ENCODE assay signal across 11 mouse cellular contexts in the genomic region with DNA sequence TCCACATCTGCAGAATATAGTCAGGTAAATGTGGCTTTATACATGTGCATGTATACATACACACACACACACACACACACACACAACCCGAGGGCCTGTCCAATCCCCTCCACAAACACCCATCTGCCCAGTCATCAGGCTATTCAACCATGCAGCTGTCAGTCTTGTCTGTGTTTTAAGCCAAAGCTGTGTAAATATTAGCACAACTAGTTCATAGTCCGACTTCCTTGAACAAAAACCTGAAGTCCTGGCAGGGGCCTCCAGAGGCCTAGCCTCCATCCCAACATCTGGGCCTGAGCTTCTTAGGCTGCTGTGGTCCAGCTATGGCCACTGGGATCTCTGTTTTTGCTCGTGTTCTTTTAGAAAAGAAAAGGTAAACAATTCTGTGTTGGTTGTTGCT.
DNase-seq lines count a peak whose midpoint lies in the region; ATAC-seq and TF ChIP-seq lines count a peak whose summit lies in the region.
"Had no signal": no experiment of that assay in that cellular context is flagged by ENCODE, and none has a peak within 500 bp of the region (broad histone marks: within the 10 kb centered on the region; RNA-seq: fewer than 3 reads in every experiment).

No protein-coding gene starts in this region.

- no peaks in the 10 kb centered on the region for H3K27me3 ChIP-seq in heart, embryonic 14.5 days (ENCODE audit: control insufficient read depth, insufficient read depth, low read length)
- H3K27me3 ChIP-seq in kidney, adult 2 months (replicated peaks; ENCODE audit: control insufficient read depth, insufficient read depth, low read length) = no peaks in the 10 kb centered on the region
- no peaks in the 10 kb centered on the region for H3K27me3 ChIP-seq in midbrain, embryonic 12.5 days

- peak overlapping the region in 1 of 2 experiments; percentile 62; a peak in 1 of 4 replicates for H3K27ac ChIP-seq in heart, embryonic 14.5 days (replicated peaks in 1 of 2; ENCODE audit: control insufficient read depth in 1 of 2, insufficient read depth in 1 of 2, low read depth in 2 of 2, low read length in 2 of 2)
- peak overlapping the region; percentile 66 for H3K27ac ChIP-seq in bone marrow macrophage, adult 2 months (ENCODE audit: insufficient read depth, low read depth, low read length)
- peak overlapping the region; percentile 75 for H3K27ac ChIP-seq in kidney, adult 2 months (ENCODE audit: insufficient read depth, low read depth, low read length)
- peak overlapping the region; percentile 85; the same call in 1 of the 2 replicates for H3K27ac ChIP-seq in midbrain, embryonic 12.5 days (replicated peaks)

- intact Hi-C loops in heart, postnatal 25 days (cut with DNase I) = no loop called here

- peaks cover 61 to 95% of the 10 kb centered on the region in 2 experiments for H3K4me1 ChIP-seq in heart, embryonic 14.5 days (ENCODE audit: control insufficient read depth in 2 of 2, insufficient read depth in 2 of 2, low read length in 2 of 2)
- peaks cover 58% of the 10 kb centered on the region for H3K4me1 ChIP-seq in bone marrow macrophage, adult 2 months (ENCODE audit: control insufficient read depth, insufficient read depth, low read length)
- H3K4me1 ChIP-seq in kidney, adult 2 months (ENCODE audit: control insufficient read depth, insufficient read depth, low read length) = peaks cover 65% of the 10 kb centered on the region
- peaks cover 77% of the 10 kb centered on the region for H3K4me1 ChIP-seq in midbrain, embryonic 12.5 days

- WGBS in heart, embryonic 14.5 days = 64% methylated on average over 3 of the region's 3 CpGs
- 26% methylated on average over 3 of the region's 3 CpGs for WGBS in kidney, adult 2 months
- 56% methylated on average over 3 of the region's 3 CpGs for WGBS in midbrain, embryonic 12.5 days

- no peak for TF ChIP-seq CTCF in bone marrow macrophage, adult 2 months (IDR thresholded peaks at IDR 0.05; ENCODE audit: low read depth, low read length)
- no peak for TF ChIP-seq CTCF in kidney, adult 2 months (conservative IDR thresholded peaks at IDR 0.05; ENCODE audit: insufficient read depth, insufficient read length, low read depth, low read length)

- H3K9me3 ChIP-seq in heart, embryonic 14.5 days (ENCODE audit: control insufficient read depth, low read length) = no peaks in the 10 kb centered on the region
- H3K9me3 ChIP-seq in midbrain, embryonic 12.5 days = no peaks in the 10 kb centered on the region

- no peak for DNase-seq in heart, postnatal 25 days (ENCODE audit: low spot score)
- DNase-seq in kidney, adult 2 months = peak; percentile 87
- DNase-seq in adrenal gland, postnatal 10 days = no peak
- DNase-seq in adrenal gland, adult 8-10 months = no peak
- DNase-seq: cerebellum, adult 11 months had no signal

- 0 out of 2 replicates have a peak overlapping the region, but pooled peaks have one; percentile 36 for H3K9ac ChIP-seq in heart, embryonic 14.5 days (ENCODE audit: low read length)
- H3K9ac ChIP-seq in midbrain, embryonic 12.5 days (replicated peaks) = no peak overlapping the region

- no peak for TF ChIP-seq POLR2A in bone marrow macrophage, adult 2 months (IDR thresholded peaks at IDR 0.05; ENCODE audit: borderline replicate concordance, low read depth, low read length)
- no peak for TF ChIP-seq POLR2A in kidney, adult 2 months (IDR thresholded peaks at IDR 0.05; ENCODE audit: low read depth, low read length)

- no peak overlapping the region for H3K4me3 ChIP-seq in heart, embryonic 14.5 days (ENCODE audit: control insufficient read depth in 1 of 2, insufficient read depth in 1 of 2, low read depth in 1 of 2, low read length in 2 of 2)
- H3K4me3 ChIP-seq in bone marrow macrophage, adult 2 months (ENCODE audit: insufficient read depth, low read length) = no peak overlapping the region
- H3K4me3 ChIP-seq in kidney, adult 2 months (ENCODE audit: insufficient read depth, low read depth, low read length) = no peak overlapping the region
- no peak overlapping the region for H3K4me3 ChIP-seq in midbrain, embryonic 12.5 days
- H3K4me3 ChIP-seq: erythroblast, embryonic 14.5 days had no signal

- H3K4me2 ChIP-seq in heart, embryonic 14.5 days (ENCODE audit: low read length) = no peak overlapping the region
- no peak overlapping the region; the same call in 1 of the 2 replicates for H3K4me2 ChIP-seq in midbrain, embryonic 12.5 days (replicated peaks)
- H3K4me2 ChIP-seq: heart, embryonic 11.5 days had no signal

- no peak for ATAC-seq in heart, embryonic 14.5 days (ENCODE audit: insufficient number of reproducible peaks, insufficient read depth, low FRiP score, low read depth)
- no peak for ATAC-seq in midbrain, embryonic 12.5 days (ENCODE audit: low FRiP score, low read depth)
- no peak for ATAC-seq in cerebellum, adult (ENCODE audit: insufficient number of reproducible peaks, low FRiP score, low TSS enrichment)

- H3K36me3 ChIP-seq in heart, embryonic 14.5 days (ENCODE audit: control insufficient read depth, insufficient read depth, low read length) = peaks cover 7% of the 10 kb centered on the region; the same call in 1 of the 2 replicates
- H3K36me3 ChIP-seq in kidney, adult 2 months (ENCODE audit: control insufficient read depth, insufficient read depth, low read length) = no peaks in the 10 kb centered on the region
- no peaks in the 10 kb centered on the region for H3K36me3 ChIP-seq in midbrain, embryonic 12.5 days
